Mouse (Mus musculus) gastrocnemius, adult 8-10 months (tissue): Measurements from ENCODE around the gene Tmem45b. TPM values are rescaled to one million over a fixed set of nuclear protein-coding genes. Genes with fewer than 3 reads are reported as not detected.
A peak's percentile ranks its signal among the peaks of the same experiment; 100 is the strongest.

Experiments
- DNase-seq, 2 experiments: peaks; one replicate each; pipeline ENCODE4 v3.0.0; 2022; ENCODE audit warnings: low spot score in 2 of 2
- total RNA-seq, 4 experiments: library from RNA; stranded (reverse); gene quantifications; 2 replicates each; pipeline ENCODE4 v1.2.4; 2022

Gene Tmem45b
- total RNA-seq, 4 experiments from 2014 or later = 0.15 to 4.9 (median 1.7) TPM

GRCm38 (mm10) chr9:31404311-31404710 lies 60.0 kb downstream of the Tmem45b start:
- DNase-seq = no peak

- DNase-seq = peak; percentile 30 to 34
Observed at GRCm38 (mm10) chr9:31400441-31400840, 63.8 kb downstream of the Tmem45b start.

- no peak for DNase-seq
Observed at GRCm38 (mm10) chr9:31387206-31387605, 77.1 kb downstream of the Tmem45b start.

GRCm38 (mm10) chr9:31386368-31387180 lies 77.7 kb downstream of the Tmem45b start:
- no peak for DNase-seq

GRCm38 (mm10) chr9:31385947-31386354 lies 78.3 kb downstream of the Tmem45b start, which contains the start of gene Nfrkb:
Gene Nfrkb, plus strand, starts transcription at chr9:31386192.
- DNase-seq = peak; percentile 91 to 94

GRCm38 (mm10) chr9:31385500-31385869 lies 78.8 kb downstream of the Tmem45b start:
- DNase-seq = no peak

GRCm38 (mm10) chr9:31384786-31385499 lies 79.3 kb downstream of the Tmem45b start:
- no peak for DNase-seq

- DNase-seq = no peak
Observed at GRCm38 (mm10) chr9:31376661-31377060, 87.6 kb downstream of the Tmem45b start.

Other genes starting within 250 kb of the Tmem45b start
- gene Prdm10, start 183.9 kb downstream of the Tmem45b start, total RNA-seq = 1 to 10 TPM; 3.7 to 5.1 (median 3.7) TPM
- 10 to 100 TPM in 2 of 4 experiments, 1 to 10 TPM in 2; 7.8 to 10.4 (median 9.4) TPM for gene Nfrkb, start 78.3 kb downstream of the Tmem45b start, total RNA-seq